Mouse (Mus musculus): ENCODE measurements around the gene Tmem132d. TPM values are rescaled to one million over a fixed set of nuclear protein-coding genes. Genes with fewer than 3 reads are reported as not detected.

Tmem132d gene
- polyA plus RNA-seq, 1 experiment from 2014 or later = not detected

GRCm38 (mm10) chr5:128205716-128206115, 227.2 kb downstream of the Tmem132d start:
- H3K27me3 ChIP-seq (replicated peaks; ENCODE audit: control insufficient read depth, insufficient read depth, low read length) = no peaks in the 10 kb centered on the region
- no peaks in the 10 kb centered on the region for H3K9me3 ChIP-seq (ENCODE audit: control insufficient read depth, low read length)
- no peak overlapping the region for H3K4me3 ChIP-seq (ENCODE audit: low read length)
- no peak overlapping the region for H3K9ac ChIP-seq (ENCODE audit: low read depth, low read length)
- no peak for ATAC-seq
- no peaks in the 10 kb centered on the region for H3K4me1 ChIP-seq (ENCODE audit: control insufficient read depth, insufficient read depth, low read length)
- 24% methylated on average over 2 of the region's 2 CpGs for WGBS
- no peak overlapping the region for H3K4me2 ChIP-seq (ENCODE audit: low read depth, low read length)
- H3K36me3 ChIP-seq (ENCODE audit: control insufficient read depth, insufficient read depth, low read length) = no peaks in the 10 kb centered on the region
- H3K27ac ChIP-seq (ENCODE audit: low read length) = no peak overlapping the region

GRCm38 (mm10) chr5:128204685-128205320, 228.1 kb downstream of the Tmem132d start:
- Histone ChIP-seq H3K4me1 (ENCODE audit: control insufficient read depth, insufficient read depth, low read length) (no peaks in the 10 kb centered on the region), H3K27me3 (replicated peaks; ENCODE audit: control insufficient read depth, insufficient read depth, low read length) (no peaks in the 10 kb centered on the region), H3K4me2 (ENCODE audit: low read depth, low read length) (no peak overlapping the region), H3K9ac (ENCODE audit: low read depth, low read length) (no peak overlapping the region), H3K9me3 (ENCODE audit: control insufficient read depth, low read length) (no peaks in the 10 kb centered on the region), H3K27ac (ENCODE audit: low read length) (0 out of 2 replicates have a peak overlapping the region, but pooled peaks have one; percentile 6), H3K36me3 (ENCODE audit: control insufficient read depth, insufficient read depth, low read length) (no peaks in the 10 kb centered on the region), H3K4me3 (ENCODE audit: low read length) (no peak overlapping the region)
- ATAC-seq = no peak
- 67% methylated on average over 17 of the region's 17 CpGs for WGBS

- Histone ChIP-seq H3K27me3 (replicated peaks; ENCODE audit: control insufficient read depth, insufficient read depth, low read length) (no peaks in the 10 kb centered on the region), H3K36me3 (ENCODE audit: control insufficient read depth, insufficient read depth, low read length) (no peaks in the 10 kb centered on the region), H3K9ac (ENCODE audit: low read depth, low read length) (no peak overlapping the region), H3K27ac (ENCODE audit: low read length) (no peak overlapping the region), H3K4me2 (ENCODE audit: low read depth, low read length) (no peak overlapping the region), H3K9me3 (ENCODE audit: control insufficient read depth, low read length) (no peaks in the 10 kb centered on the region), H3K4me1 (ENCODE audit: control insufficient read depth, insufficient read depth, low read length) (no peaks in the 10 kb centered on the region), H3K4me3 (ENCODE audit: low read length) (no peak overlapping the region)
- 31% methylated on average over 9 of the region's 9 CpGs for WGBS
- peak; percentile 44 for ATAC-seq
These were observed 228.8 kb downstream of the Tmem132d start for GRCm38 (mm10) chr5:128203879-128204581.

GRCm38 (mm10) chr5:128194106-128194505, 238.8 kb downstream of the Tmem132d start:
- ATAC-seq = no peak
- H3K9ac ChIP-seq (ENCODE audit: low read depth, low read length) = no peak overlapping the region

GRCm38 (mm10) chr5:128192485-128193055, 240.3 kb downstream of the Tmem132d start:
- no peak for ATAC-seq
- WGBS = 76% methylated on average over 6 of the region's 6 CpGs
- Histone ChIP-seq H3K4me1 (ENCODE audit: control insufficient read depth, insufficient read depth, low read length) (no peaks in the 10 kb centered on the region), H3K9me3 (ENCODE audit: control insufficient read depth, low read length) (no peaks in the 10 kb centered on the region), H3K4me2 (ENCODE audit: low read depth, low read length) (no peak overlapping the region), H3K27ac (ENCODE audit: low read length) (no peak overlapping the region), H3K4me3 (ENCODE audit: low read length) (no peak overlapping the region), H3K9ac (ENCODE audit: low read depth, low read length) (no peak overlapping the region), H3K36me3 (ENCODE audit: control insufficient read depth, insufficient read depth, low read length) (no peaks in the 10 kb centered on the region), H3K27me3 (replicated peaks; ENCODE audit: control insufficient read depth, insufficient read depth, low read length) (no peaks in the 10 kb centered on the region)

More at GRCm38 (mm10) chr5:128194106-128194505, 238.8 kb downstream of the Tmem132d start:
- Histone ChIP-seq H3K4me2 (ENCODE audit: low read depth, low read length) (no peak overlapping the region), H3K4me1 (ENCODE audit: control insufficient read depth, insufficient read depth, low read length) (no peaks in the 10 kb centered on the region), H3K9me3 (ENCODE audit: control insufficient read depth, low read length) (no peaks in the 10 kb centered on the region), H3K4me3 (ENCODE audit: low read length) (no peak overlapping the region), H3K27me3 (replicated peaks; ENCODE audit: control insufficient read depth, insufficient read depth, low read length) (no peaks in the 10 kb centered on the region), H3K36me3 (ENCODE audit: control insufficient read depth, insufficient read depth, low read length) (no peaks in the 10 kb centered on the region), H3K27ac (ENCODE audit: low read length) (no peak overlapping the region)
- 78% methylated on average over 4 of the region's 4 CpGs for WGBS

GRCm38 (mm10) chr5:128191710-128192109, 241.2 kb downstream of the Tmem132d start:
- Histone ChIP-seq H3K27ac (ENCODE audit: low read length) (no peak overlapping the region), H3K27me3 (replicated peaks; ENCODE audit: control insufficient read depth, insufficient read depth, low read length) (no peaks in the 10 kb centered on the region), H3K4me2 (ENCODE audit: low read depth, low read length) (no peak overlapping the region), H3K4me1 (ENCODE audit: control insufficient read depth, insufficient read depth, low read length) (no peaks in the 10 kb centered on the region), H3K36me3 (ENCODE audit: control insufficient read depth, insufficient read depth, low read length) (no peaks in the 10 kb centered on the region), H3K4me3 (ENCODE audit: low read length) (no peak overlapping the region), H3K9me3 (ENCODE audit: control insufficient read depth, low read length) (no peaks in the 10 kb centered on the region), H3K9ac (ENCODE audit: low read depth, low read length) (no peak overlapping the region)
- WGBS = 73% methylated on average over 9 of the region's 9 CpGs
- ATAC-seq = no peak

GRCm38 (mm10) chr5:128190243-128190820, 242.5 kb downstream of the Tmem132d start:
- WGBS = 73% methylated on average over 14 of the region's 14 CpGs

GRCm38 (mm10) chr5:128176234-128176633, 256.6 kb downstream of the Tmem132d start:
- 86% methylated on average over 2 of the region's 2 CpGs for WGBS

More at GRCm38 (mm10) chr5:128190243-128190820, 242.5 kb downstream of the Tmem132d start:
- H3K9me3 ChIP-seq (ENCODE audit: control insufficient read depth, low read length) = no peaks in the 10 kb centered on the region
- H3K4me3 ChIP-seq (ENCODE audit: low read length) = no peak overlapping the region
- H3K4me1 ChIP-seq (ENCODE audit: control insufficient read depth, insufficient read depth, low read length) = no peaks in the 10 kb centered on the region
- H3K9ac ChIP-seq (ENCODE audit: low read depth, low read length) = no peak overlapping the region
- H3K4me2 ChIP-seq (ENCODE audit: low read depth, low read length) = no peak overlapping the region
- H3K36me3 ChIP-seq (ENCODE audit: control insufficient read depth, insufficient read depth, low read length) = no peaks in the 10 kb centered on the region
- H3K27me3 ChIP-seq (replicated peaks; ENCODE audit: control insufficient read depth, insufficient read depth, low read length) = no peaks in the 10 kb centered on the region
- no peak overlapping the region for H3K27ac ChIP-seq (ENCODE audit: low read length)
- no peak for ATAC-seq

GRCm38 (mm10) chr5:128158901-128159675, 273.8 kb downstream of the Tmem132d start:
- 74% methylated on average over 12 of the region's 12 CpGs for WGBS
- no peak for ATAC-seq
- Histone ChIP-seq H3K4me3 (ENCODE audit: low read length) (no peak overlapping the region), H3K27me3 (replicated peaks; ENCODE audit: control insufficient read depth, insufficient read depth, low read length) (no peaks in the 10 kb centered on the region), H3K9me3 (ENCODE audit: control insufficient read depth, low read length) (0 out of 2 replicates have a peak, but pooled peaks cover 3% of the 10 kb centered on the region), H3K4me1 (ENCODE audit: control insufficient read depth, insufficient read depth, low read length) (no peaks in the 10 kb centered on the region), H3K36me3 (ENCODE audit: control insufficient read depth, insufficient read depth, low read length) (no peaks in the 10 kb centered on the region), H3K27ac (ENCODE audit: low read length) (no peak overlapping the region), H3K9ac (ENCODE audit: low read depth, low read length) (no peak overlapping the region), H3K4me2 (ENCODE audit: low read depth, low read length) (no peak overlapping the region)

More at GRCm38 (mm10) chr5:128176234-128176633, 256.6 kb downstream of the Tmem132d start:
- H3K27me3 ChIP-seq (replicated peaks; ENCODE audit: control insufficient read depth, insufficient read depth, low read length) = no peaks in the 10 kb centered on the region
- no peaks in the 10 kb centered on the region for H3K36me3 ChIP-seq (ENCODE audit: control insufficient read depth, insufficient read depth, low read length)
- no peak overlapping the region for H3K27ac ChIP-seq (ENCODE audit: low read length)
- H3K4me2 ChIP-seq (ENCODE audit: low read depth, low read length) = no peak overlapping the region
- no peaks in the 10 kb centered on the region for H3K4me1 ChIP-seq (ENCODE audit: control insufficient read depth, insufficient read depth, low read length)
- no peak for ATAC-seq
- no peak overlapping the region for H3K9ac ChIP-seq (ENCODE audit: low read depth, low read length)
- H3K9me3 ChIP-seq (ENCODE audit: control insufficient read depth, low read length) = no peaks in the 10 kb centered on the region
- no peak overlapping the region for H3K4me3 ChIP-seq (ENCODE audit: low read length)

All from intestine, embryonic 16.5 days (tissue).